In the genomic region with DNA sequence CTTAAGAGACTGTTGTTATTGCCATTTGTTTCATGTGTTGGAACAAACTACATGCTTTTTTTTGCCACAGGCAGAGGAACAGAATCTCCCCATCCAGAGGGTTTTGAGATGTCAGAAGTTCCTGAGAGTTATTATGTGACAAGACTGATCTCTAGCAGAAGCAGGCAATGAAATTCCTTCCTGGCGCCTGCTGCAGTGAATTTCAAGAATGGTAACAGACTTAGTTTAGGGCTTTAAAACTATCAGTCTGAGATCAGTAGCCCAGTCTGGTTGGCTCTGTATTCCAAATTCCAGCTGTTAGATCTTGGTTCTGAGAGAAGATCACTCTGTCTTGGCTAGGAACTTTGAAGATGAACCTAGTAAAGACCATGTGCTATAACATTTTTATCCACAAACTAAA, we compare ENCODE assay signal across 20 mouse cellular contexts.
DNase-seq lines count a peak whose midpoint lies in the region; ATAC-seq lines count a peak whose summit lies in the region.
"Had no signal": no experiment of that assay in that cellular context is flagged by ENCODE, and none has a peak within 500 bp of the region (broad histone marks: within the 10 kb centered on the region; RNA-seq: fewer than 3 reads in every experiment).

No protein-coding gene starts in this region.

- no peaks in the 10 kb centered on the region for H3K27me3 ChIP-seq in kidney, embryonic 14.5 days (ENCODE audit: control insufficient read depth, insufficient read depth, low read length)
- H3K27me3 ChIP-seq in hindbrain, embryonic 16.5 days (replicated peaks; ENCODE audit: control insufficient read depth, insufficient read depth, low read length), result no peaks in the 10 kb centered on the region
- H3K27me3 ChIP-seq in forebrain, embryonic 14.5 days (replicated peaks; ENCODE audit: control insufficient read depth, insufficient read depth, low read length), result no peaks in the 10 kb centered on the region
- H3K27me3 ChIP-seq: embryonic facial prominence, embryonic 15.5 days; forebrain, embryonic 12.5 days; heart, embryonic 15.5 days; midbrain, embryonic 13.5 days; neural tube, embryonic 15.5 days had no signal

- peak; percentile 14 for DNase-seq in kidney, postnatal 10 days
- peak; percentile 22 for DNase-seq in gastrocnemius, adult 18-20 months (ENCODE audit: low spot score)
- DNase-seq in kidney, postnatal 14 days, result peak; percentile 33
- peak; percentile 7 for DNase-seq in mesoderm, embryonic 11.5 days (ENCODE audit: low read depth, low spot score)
- DNase-seq in forebrain, embryonic 14.5 days (ENCODE audit: low spot score), result no peak
- DNase-seq: adrenal gland, postnatal 36 days; cerebellum, adult 2 months; heart, adult 11 months had no signal

- no peak overlapping the region for H3K4me2 ChIP-seq in kidney, embryonic 14.5 days (replicated peaks; ENCODE audit: low read depth, low read length)
- H3K4me2 ChIP-seq in hindbrain, embryonic 16.5 days (ENCODE audit: low read length), result no peak overlapping the region
- H3K4me2 ChIP-seq in forebrain, embryonic 14.5 days (ENCODE audit: low read length), result no peak overlapping the region
- H3K4me2 ChIP-seq: embryonic facial prominence, embryonic 15.5 days; forebrain, embryonic 12.5 days; heart, embryonic 15.5 days; liver, embryonic 11.5 days; midbrain, embryonic 13.5 days; neural tube, embryonic 15.5 days had no signal

- H3K4me1 ChIP-seq in kidney, embryonic 14.5 days (ENCODE audit: control insufficient read depth, insufficient read depth, low read length), result no peaks in the 10 kb centered on the region
- no peaks in the 10 kb centered on the region for H3K4me1 ChIP-seq in hindbrain, embryonic 16.5 days (ENCODE audit: control insufficient read depth, insufficient read depth, low read depth, low read length)
- no peaks in the 10 kb centered on the region for H3K4me1 ChIP-seq in forebrain, embryonic 14.5 days (ENCODE audit: control insufficient read depth, insufficient read depth, low read length)
- H3K4me1 ChIP-seq: embryonic facial prominence, embryonic 15.5 days; forebrain, embryonic 12.5 days; heart, embryonic 15.5 days; limb, embryonic 10.5 days; midbrain, embryonic 13.5 days; neural tube, embryonic 15.5 days had no signal

- 70% methylated on average over 1 of the region's 1 CpGs for WGBS in kidney, embryonic 14.5 days
- 81% methylated on average over 1 of the region's 1 CpGs for WGBS in hindbrain, embryonic 16.5 days
- 81% methylated on average over 1 of the region's 1 CpGs for WGBS in forebrain, embryonic 14.5 days

- H3K36me3 ChIP-seq in kidney, embryonic 14.5 days (ENCODE audit: control insufficient read depth, insufficient read depth, low read length), result no peaks in the 10 kb centered on the region
- no peaks in the 10 kb centered on the region for H3K36me3 ChIP-seq in hindbrain, embryonic 16.5 days (ENCODE audit: control insufficient read depth, insufficient read depth, low read length)
- H3K36me3 ChIP-seq in forebrain, embryonic 14.5 days (ENCODE audit: control insufficient read depth, insufficient read depth, low read length), result no peaks in the 10 kb centered on the region
- H3K36me3 ChIP-seq: embryonic facial prominence, embryonic 15.5 days; forebrain, embryonic 12.5 days; heart, embryonic 15.5 days; limb, embryonic 10.5 days; midbrain, embryonic 13.5 days; neural tube, embryonic 15.5 days had no signal

- no peak overlapping the region for H3K4me3 ChIP-seq in kidney, embryonic 14.5 days (ENCODE audit: low read length)
- no peak overlapping the region for H3K4me3 ChIP-seq in hindbrain, embryonic 16.5 days (ENCODE audit: low read length)
- H3K4me3 ChIP-seq in forebrain, embryonic 14.5 days (ENCODE audit: low read depth, low read length), result no peak overlapping the region
- H3K4me3 ChIP-seq: embryonic facial prominence, embryonic 15.5 days; forebrain, embryonic 12.5 days; heart, embryonic 15.5 days; limb, embryonic 10.5 days; midbrain, embryonic 13.5 days; myocyte; neural tube, embryonic 15.5 days had no signal

- H3K9ac ChIP-seq in kidney, embryonic 14.5 days (ENCODE audit: low read depth, low read length), result no peak overlapping the region
- no peak overlapping the region for H3K9ac ChIP-seq in hindbrain, embryonic 16.5 days (ENCODE audit: low read depth, low read length)
- H3K9ac ChIP-seq in forebrain, embryonic 14.5 days (ENCODE audit: low read length), result no peak overlapping the region
- H3K9ac ChIP-seq: embryonic facial prominence, embryonic 15.5 days; forebrain, embryonic 12.5 days; heart, embryonic 15.5 days; midbrain, embryonic 13.5 days; neural tube, embryonic 15.5 days had no signal

- H3K9me3 ChIP-seq in kidney, embryonic 14.5 days (ENCODE audit: control insufficient read depth, low read length), result no peaks in the 10 kb centered on the region
- no peaks in the 10 kb centered on the region for H3K9me3 ChIP-seq in hindbrain, embryonic 16.5 days (ENCODE audit: control insufficient read depth, low read length)
- no peaks in the 10 kb centered on the region for H3K9me3 ChIP-seq in forebrain, embryonic 14.5 days (replicated peaks; ENCODE audit: control insufficient read depth, low read length)
- H3K9me3 ChIP-seq: embryonic facial prominence, embryonic 15.5 days; forebrain, embryonic 12.5 days; heart, embryonic 15.5 days; limb, embryonic 10.5 days; midbrain, embryonic 13.5 days; neural tube, embryonic 15.5 days had no signal

- H3K27ac ChIP-seq in kidney, embryonic 14.5 days (ENCODE audit: low read depth, low read length), result no peak overlapping the region
- no peak overlapping the region for H3K27ac ChIP-seq in hindbrain, embryonic 16.5 days (ENCODE audit: low read depth, low read length)
- H3K27ac ChIP-seq in forebrain, embryonic 14.5 days (ENCODE audit: low read depth, low read length), result no peak overlapping the region
- H3K27ac ChIP-seq: embryonic facial prominence, embryonic 15.5 days; forebrain, embryonic 12.5 days; heart, embryonic 15.5 days; limb, embryonic 10.5 days; macrophage; midbrain, embryonic 13.5 days; neural tube, embryonic 15.5 days had no signal

- no peak for ATAC-seq in kidney, embryonic 14.5 days (ENCODE audit: low FRiP score, low TSS enrichment)
- no peak for ATAC-seq in hindbrain, embryonic 16.5 days
- no peak for ATAC-seq in forebrain, embryonic 14.5 days
- ATAC-seq: inflammation-experienced regulatory T-cells, adult 6 months; midbrain, embryonic 13.5 days had no signal
